Mouse (Mus musculus) natural killer cell, adult 2 months (primary cell): ENCODE results near the gene Disp1.

Source experiments
- DNase-seq, 2 experiments: peaks; one replicate each; pipeline ENCODE4 v3.0.0; 2022; ENCODE audit warnings: low spot score in 2 of 2

The Disp1 gene

GRCm38 (mm10) chr1:183200926-183201325 lies 20.4 kb downstream of the Disp1 start:
- no peak for DNase-seq

GRCm38 (mm10) chr1:183194763-183195162 lies 26.6 kb downstream of the Disp1 start:
- no peak for DNase-seq

- no peak for DNase-seq
Observed at GRCm38 (mm10) chr1:183194151-183194550, 27.2 kb downstream of the Disp1 start.

- DNase-seq = no peak
Observed at GRCm38 (mm10) chr1:183191398-183191797, 29.9 kb downstream of the Disp1 start.

- DNase-seq = no peak
Observed at GRCm38 (mm10) chr1:183190456-183190855, 30.9 kb downstream of the Disp1 start.

- DNase-seq = no peak
Observed at GRCm38 (mm10) chr1:183189014-183189662, 32.2 kb downstream of the Disp1 start.

GRCm38 (mm10) chr1:183188115-183189013 lies 33.0 kb downstream of the Disp1 start:
- no peak for DNase-seq

GRCm38 (mm10) chr1:183185560-183185959 lies 35.8 kb downstream of the Disp1 start:
- DNase-seq = no peak

- no peak for DNase-seq
Observed at GRCm38 (mm10) chr1:183184681-183185080, 36.6 kb downstream of the Disp1 start.

GRCm38 (mm10) chr1:183183565-183183964 lies 37.8 kb downstream of the Disp1 start:
- DNase-seq = no peak

GRCm38 (mm10) chr1:183182641-183183414 lies 38.5 kb downstream of the Disp1 start:
- DNase-seq = no peak

GRCm38 (mm10) chr1:183181030-183181395 lies 40.3 kb downstream of the Disp1 start:
- no peak for DNase-seq

- DNase-seq = no peak
Observed at GRCm38 (mm10) chr1:183180301-183181029, 40.9 kb downstream of the Disp1 start.

GRCm38 (mm10) chr1:183179316-183179715 lies 42.0 kb downstream of the Disp1 start:
- no peak for DNase-seq

- no peak for DNase-seq
Observed at GRCm38 (mm10) chr1:183175236-183175635, 46.1 kb downstream of the Disp1 start.

- DNase-seq = no peak
Observed at GRCm38 (mm10) chr1:183171095-183171494, 50.2 kb downstream of the Disp1 start.

GRCm38 (mm10) chr1:183168465-183168864 lies 52.9 kb downstream of the Disp1 start:
- DNase-seq = no peak

- DNase-seq = no peak
Observed at GRCm38 (mm10) chr1:183167776-183168175, 53.5 kb downstream of the Disp1 start.

- DNase-seq = no peak
Observed at GRCm38 (mm10) chr1:183166700-183167099, 54.6 kb downstream of the Disp1 start.

GRCm38 (mm10) chr1:183164648-183165071 lies 56.7 kb downstream of the Disp1 start:
- DNase-seq = no peak

GRCm38 (mm10) chr1:183164190-183164580 lies 57.1 kb downstream of the Disp1 start:
- DNase-seq = no peak
